Mouse (Mus musculus) kidney, postnatal 4 days (tissue): ENCODE results near the gene Tax1bp1.

Source experiments
- DNase-seq, 2 experiments: peaks; one replicate each; pipeline ENCODE4 v3.0.0; 2021; ENCODE audit warnings: mixed read lengths in 2 of 2

The Tax1bp1 gene

GRCm38 (mm10) chr6:52797252-52797800, 83.8 kb downstream of the Tax1bp1 start:
- peak; percentile 30 to 49 for DNase-seq

DNA sequence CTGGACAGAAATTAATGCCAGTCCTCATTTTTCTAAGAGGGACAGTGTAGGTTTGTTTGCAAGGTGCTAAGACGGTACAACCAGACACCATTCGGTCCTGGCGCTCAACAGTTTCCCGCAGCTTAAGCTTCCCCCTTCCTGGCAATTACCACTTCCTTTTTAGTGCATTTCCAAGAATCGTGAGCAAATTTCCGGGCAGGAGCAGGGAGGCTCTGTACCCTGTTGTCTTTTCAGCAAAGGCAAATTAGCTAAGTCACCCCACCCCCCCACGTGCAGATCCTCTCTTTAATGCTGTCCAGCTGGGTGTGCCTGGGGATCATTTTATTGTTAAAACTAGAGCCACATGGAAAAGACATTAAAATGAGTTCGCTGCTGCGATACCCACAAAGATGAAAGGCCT, 88.7 kb downstream of the Tax1bp1 start:
- peak; percentile 21 to 28 for DNase-seq

- DNase-seq: no peak
Observed at GRCm38 (mm10) chr6:52805237-52805856, 91.8 kb downstream of the Tax1bp1 start.
